Mouse (Mus musculus): ENCODE measurements around the gene Skil. TPM values are rescaled to one million over a fixed set of nuclear protein-coding genes. Genes with fewer than 3 reads are reported as not detected.
A peak's percentile ranks its signal among the peaks of the same experiment; 100 is the strongest.

The Skil gene
- polyA plus RNA-seq, 1 experiment = 11.2 TPM

DNA sequence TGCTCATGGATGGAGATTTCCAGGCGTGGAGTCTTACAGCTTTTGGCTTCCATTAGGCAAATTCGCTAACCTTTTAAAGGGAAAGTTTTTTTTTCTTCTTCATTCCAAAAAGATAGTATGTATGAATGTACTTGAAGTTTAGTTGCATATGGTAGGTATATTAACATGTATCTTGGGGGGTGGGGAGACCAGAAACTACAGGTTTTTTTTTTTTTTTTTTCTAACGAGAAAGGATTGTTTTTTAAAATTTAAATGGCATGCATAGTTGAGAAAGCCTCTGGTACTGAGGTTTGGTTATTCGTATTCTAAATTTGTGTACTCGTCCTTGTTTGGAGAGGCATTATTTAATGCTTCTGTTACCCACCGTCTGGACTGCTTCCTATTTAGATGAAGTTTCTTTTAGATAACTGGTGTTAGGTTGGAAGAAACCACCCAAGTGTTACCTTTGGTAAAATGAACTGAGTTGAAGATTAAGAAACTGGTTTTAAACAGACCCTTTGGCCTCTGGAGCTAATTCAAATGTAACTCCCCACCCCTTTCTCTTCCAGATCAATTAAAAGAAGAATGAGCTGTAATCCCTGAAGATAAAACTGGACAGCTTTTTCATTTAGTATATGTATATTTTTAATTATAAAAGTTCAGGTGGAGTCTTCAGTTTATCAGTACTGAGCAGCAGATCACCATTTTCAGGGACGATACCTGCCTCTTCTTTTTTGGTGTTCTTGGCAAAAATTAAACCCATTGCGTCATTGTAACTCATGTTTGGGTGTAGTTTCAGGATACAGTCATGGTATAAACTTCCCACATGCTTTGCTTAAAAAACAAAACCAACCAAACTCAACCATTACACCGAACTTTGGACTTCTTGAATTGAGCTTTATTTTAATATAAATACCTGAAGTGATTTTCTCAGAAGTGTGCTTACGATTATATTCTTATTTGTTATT is 1.6 kb downstream of the Skil start:
- TF ChIP-seq TCF12 (IDR thresholded peaks at IDR 0.05; ENCODE audit: insufficient read depth, poor library complexity, severe bottlenecking) = no peak
- peak; percentile 44; the same call in 1 of the 2 replicates for TF ChIP-seq CEBPB (IDR thresholded peaks at IDR 0.05; ENCODE audit: insufficient read depth, poor library complexity, severe bottlenecking)
- H3K4me3 ChIP-seq = peak overlapping the region; percentile 90

DNA sequence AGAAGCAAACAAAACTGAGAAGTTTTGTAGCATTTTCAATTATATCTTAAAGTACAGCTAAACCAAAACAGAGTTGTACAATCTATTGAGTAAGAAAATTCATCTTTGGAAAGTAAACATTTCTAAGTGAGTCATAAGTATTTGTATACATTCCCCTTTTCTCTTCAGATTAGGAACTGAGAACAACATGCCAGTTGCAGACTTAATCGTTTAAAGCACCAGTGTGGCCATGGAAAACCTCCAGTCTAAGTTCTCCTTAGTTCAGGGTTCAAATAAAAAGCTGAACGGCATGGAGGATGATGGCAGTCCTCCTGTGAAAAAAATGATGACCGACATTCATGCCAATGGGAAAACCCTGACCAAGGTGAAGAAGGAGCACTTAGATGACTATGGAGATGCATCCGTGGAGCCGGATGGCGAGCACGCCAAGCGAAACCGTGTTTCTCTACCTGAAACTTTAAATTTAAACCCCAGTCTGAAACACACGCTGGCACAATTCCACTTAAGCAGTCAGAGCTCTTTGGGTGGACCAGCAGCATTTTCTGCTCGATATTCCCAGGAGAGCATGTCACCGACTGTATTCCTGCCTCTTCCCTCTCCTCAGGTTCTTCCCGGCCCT is 2.4 kb downstream of the Skil start:
- H3K4me3 ChIP-seq = peak overlapping the region; percentile 90
- H3ac ChIP-seq (ENCODE audit: control insufficient read depth, insufficient read length) = no peak overlapping the region
- peaks cover 7% of the 10 kb centered on the region for H3K36me3 ChIP-seq (ENCODE audit: control insufficient read depth, insufficient read depth)
- H3K27me3 ChIP-seq (ENCODE audit: control insufficient read depth, insufficient read depth, insufficient read length) = no peaks in the 10 kb centered on the region
- TF ChIP-seq USF1 (IDR thresholded peaks at IDR 0.05; ENCODE audit: low read depth) = no peak
- no peak for TF ChIP-seq MYOD1 (IDR thresholded peaks at IDR 0.05; ENCODE audit: control insufficient read depth in 1 of 3, insufficient read length in 2 of 3, low read depth in 2 of 3)
- TF ChIP-seq REST (IDR thresholded peaks at IDR 0.05; ENCODE audit: insufficient read depth, insufficient read length) = no peak
- TF ChIP-seq E2F4 (IDR thresholded peaks at IDR 0.05; ENCODE audit: insufficient read depth) = no peak
- no peak for TF ChIP-seq TCF3 (IDR thresholded peaks at IDR 0.05; ENCODE audit: insufficient read length, low read depth)
- no peak for TF ChIP-seq POLR2AphosphoS2 (IDR thresholded peaks at IDR 0.05; ENCODE audit: insufficient read length, low read depth)
- no peak for TF ChIP-seq SRF (IDR thresholded peaks at IDR 0.05; ENCODE audit: control insufficient read depth, insufficient read length, low read depth)
- no peak for TF ChIP-seq MAX (IDR thresholded peaks at IDR 0.05; ENCODE audit: low read depth)
- TF ChIP-seq MYOG (IDR thresholded peaks at IDR 0.05; ENCODE audit: control insufficient read depth in 1 of 3, insufficient read depth in 1 of 3, insufficient read length in 2 of 3, low read depth in 2 of 3) = no peak
- TF ChIP-seq CEBPB (IDR thresholded peaks at IDR 0.05; ENCODE audit: insufficient read depth, poor library complexity, severe bottlenecking) = no peak
- TF ChIP-seq TCF12 (IDR thresholded peaks at IDR 0.05; ENCODE audit: insufficient read depth, poor library complexity, severe bottlenecking) = no peak
- TF ChIP-seq POLR2A (IDR thresholded peaks at IDR 0.05; ENCODE audit: insufficient read length, low read depth) = no peak
- peaks cover 67% of the 10 kb centered on the region for H3K79me2 ChIP-seq (ENCODE audit: control insufficient read depth, insufficient read depth)
- H3K4me2 ChIP-seq (ENCODE audit: low read depth) = peak overlapping the region; percentile 90

More for the DNA sequence above, 1.6 kb downstream of the Skil start:
- no peaks in the 10 kb centered on the region for H3K27me3 ChIP-seq (ENCODE audit: control insufficient read depth, insufficient read depth, insufficient read length)
- H3ac ChIP-seq (ENCODE audit: control insufficient read depth, insufficient read length) = peak overlapping the region; percentile 71
- peak overlapping the region; percentile 90 for H3K4me2 ChIP-seq (ENCODE audit: low read depth)
- H3K79me2 ChIP-seq (ENCODE audit: control insufficient read depth, insufficient read depth) = peaks cover 59% of the 10 kb centered on the region
- H3K36me3 ChIP-seq (ENCODE audit: control insufficient read depth, insufficient read depth) = peaks cover 7% of the 10 kb centered on the region

DNA sequence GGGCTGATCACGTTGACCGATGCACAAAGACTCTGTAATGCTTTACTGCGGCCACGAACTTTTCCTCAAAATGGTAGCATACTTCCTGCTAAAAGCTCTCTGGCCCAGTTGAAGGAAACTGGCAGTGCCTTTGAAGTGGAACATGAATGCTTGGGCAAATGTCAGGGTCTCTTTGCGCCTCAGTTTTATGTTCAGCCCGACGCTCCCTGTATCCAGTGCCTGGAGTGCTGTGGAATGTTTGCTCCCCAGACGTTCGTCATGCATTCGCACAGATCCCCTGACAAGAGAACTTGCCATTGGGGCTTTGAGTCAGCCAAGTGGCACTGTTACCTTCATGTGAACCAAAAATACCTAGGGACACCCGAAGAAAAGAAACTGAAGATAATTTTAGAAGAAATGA is 3.1 kb downstream of the Skil start:
- Histone ChIP-seq H3K36me3 (ENCODE audit: control insufficient read depth, insufficient read depth) (peaks cover 7% of the 10 kb centered on the region), H3K4me2 (ENCODE audit: low read depth) (peak overlapping the region; percentile 90), H3K27me3 (ENCODE audit: control insufficient read depth, insufficient read depth, insufficient read length) (no peaks in the 10 kb centered on the region), H3K79me2 (ENCODE audit: control insufficient read depth, insufficient read depth) (peaks cover 74% of the 10 kb centered on the region), H3ac (ENCODE audit: control insufficient read depth, insufficient read length) (no peak overlapping the region), H3K4me3 (peak overlapping the region; percentile 90)
- TF ChIP-seq POLR2A (IDR thresholded peaks at IDR 0.05; ENCODE audit: insufficient read length, low read depth) (no peak), POLR2AphosphoS2 (IDR thresholded peaks at IDR 0.05; ENCODE audit: insufficient read length, low read depth) (peak; percentile 34), USF1 (IDR thresholded peaks at IDR 0.05; ENCODE audit: low read depth) (no peak), SRF (IDR thresholded peaks at IDR 0.05; ENCODE audit: control insufficient read depth, insufficient read length, low read depth) (no peak)

DNA sequence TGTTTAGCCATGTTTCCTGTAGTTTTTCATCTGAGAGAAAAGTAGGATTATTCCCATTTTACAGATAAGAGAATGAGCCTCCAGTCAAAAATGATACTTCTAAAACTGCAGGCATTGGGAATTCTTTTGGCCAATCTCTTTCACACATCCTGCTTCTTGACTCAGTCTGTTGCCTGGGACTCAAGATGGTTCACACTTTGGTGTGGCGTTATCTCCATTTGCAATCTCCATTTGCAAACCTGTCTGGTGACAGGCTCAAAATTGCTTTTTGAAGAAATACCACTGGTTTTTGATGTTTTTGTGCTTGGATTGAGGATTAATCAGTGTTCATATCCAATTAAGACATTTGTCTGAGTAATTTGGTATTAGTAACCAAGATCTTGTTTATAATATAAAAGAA is 3.7 kb downstream of the Skil start:
- no peak overlapping the region for H3ac ChIP-seq (ENCODE audit: control insufficient read depth, insufficient read length)
- peaks cover 7% of the 10 kb centered on the region for H3K36me3 ChIP-seq (ENCODE audit: control insufficient read depth, insufficient read depth)
- TF ChIP-seq POLR2AphosphoS2 (IDR thresholded peaks at IDR 0.05; ENCODE audit: insufficient read length, low read depth) (no peak), MYOD1 (IDR thresholded peaks at IDR 0.05; ENCODE audit: control insufficient read depth in 1 of 3, insufficient read length in 2 of 3, low read depth in 2 of 3) (no peak), REST (IDR thresholded peaks at IDR 0.05; ENCODE audit: insufficient read depth, insufficient read length) (no peak), MAX (IDR thresholded peaks at IDR 0.05; ENCODE audit: low read depth) (no peak), E2F4 (IDR thresholded peaks at IDR 0.05; ENCODE audit: insufficient read depth) (no peak), USF1 (IDR thresholded peaks at IDR 0.05; ENCODE audit: low read depth) (no peak), TCF3 (IDR thresholded peaks at IDR 0.05; ENCODE audit: insufficient read length, low read depth) (no peak), CEBPB (IDR thresholded peaks at IDR 0.05; ENCODE audit: insufficient read depth, poor library complexity, severe bottlenecking) (no peak), TCF12 (IDR thresholded peaks at IDR 0.05; ENCODE audit: insufficient read depth, poor library complexity, severe bottlenecking) (no peak), MYOG (IDR thresholded peaks at IDR 0.05; ENCODE audit: control insufficient read depth in 1 of 3, insufficient read depth in 1 of 3, insufficient read length in 2 of 3, low read depth in 2 of 3) (no peak), POLR2A (IDR thresholded peaks at IDR 0.05; ENCODE audit: insufficient read length, low read depth) (no peak), SRF (IDR thresholded peaks at IDR 0.05; ENCODE audit: control insufficient read depth, insufficient read length, low read depth) (no peak)
- peaks cover 80% of the 10 kb centered on the region for H3K79me2 ChIP-seq (ENCODE audit: control insufficient read depth, insufficient read depth)
- peak overlapping the region; percentile 90 for H3K4me3 ChIP-seq
- H3K27me3 ChIP-seq (ENCODE audit: control insufficient read depth, insufficient read depth, insufficient read length) = no peaks in the 10 kb centered on the region
- peak overlapping the region; percentile 90 for H3K4me2 ChIP-seq (ENCODE audit: low read depth)

Data from myocyte (in vitro differentiated cells).